Mouse (Mus musculus) cerebellum, adult 2 months (tissue): ENCODE data around the gene Cmss1. TPM values are rescaled to one million over a fixed set of nuclear protein-coding genes. Genes with fewer than 3 reads are reported as not detected.
"Not testable (repeated sequence)": the region's sequence is repeated elsewhere in the genome, so short reads cannot be mapped to it uniquely, and the experiment has no call there.

Experiments used
- DNase-seq, 2 experiments: peaks; one replicate each; pipeline ENCODE4 v3.0.0; 2021
- H3K27ac ChIP-seq: fragments of 200-500 bp; 2 replicates; pipeline ENCODE4 v1.5.1; 2012; ENCODE audit warnings: low read length, control low read depth, inconsistent platforms; ENCODE audit not compliant: insufficient read depth
- H3K27me3 ChIP-seq: fragments of 200-500 bp; 2 replicates; pipeline ENCODE4 v1.6.1; 2012; ENCODE audit warnings: inconsistent platforms, mild to moderate bottlenecking, low read length, moderate library complexity; ENCODE audit not compliant: control insufficient read depth, insufficient read depth
- H3K4me1 ChIP-seq: fragments of 200-500 bp; 2 replicates; pipeline ENCODE4 v1.6.1; 2011; ENCODE audit warnings: low read length; ENCODE audit not compliant: control insufficient read depth, insufficient read depth
- H3K4me3 ChIP-seq: fragments of 200-500 bp; replicated peaks from 2 replicates; pipeline ENCODE3; 2011; ENCODE audit warnings: mild to moderate bottlenecking, low read depth, low read length, control low read depth; ENCODE audit not compliant: insufficient read depth
- CTCF ChIP-seq: fragments of 200-500 bp; IDR thresholded peaks from 2 replicates; pipeline ENCODE4 v1.5.1; 2011; ENCODE audit warnings: low read depth, mild to moderate bottlenecking, control low read depth, low read length, moderate library complexity, borderline replicate concordance; ENCODE audit not compliant: insufficient read depth
- POLR2A ChIP-seq: fragments of 200-500 bp; IDR thresholded peaks from 2 replicates; pipeline ENCODE4 v1.6.1; 2011; ENCODE audit warnings: low read length, control low read depth, borderline replicate concordance; ENCODE audit not compliant: insufficient read depth
- WGBS: fragments of 180-500 bp; shearing (Covaris S2); methylation state at CpG from one replicate; pipeline ENCODE4 v1.1.7; 2018; 5-methylcytosine and 5-hydroxymethylcytosine counted together
- polyA plus RNA-seq: library from polyadenylated mRNA; depleted of rRNA; stranded (reverse); fragments of >200 nt; gene quantifications from 2 replicates; pipeline ENCODE4 v1.2.3, GENCODE M21; 2012

Gene Cmss1
- polyA plus RNA-seq, 1 experiment = 9.3 TPM

- Histone ChIP-seq H3K27me3 (no peaks in the 10 kb centered on the region), H3K4me3 (no peak overlapping the region), H3K27ac (no peak overlapping the region), H3K4me1 (no peaks in the 10 kb centered on the region)
- WGBS = 48% methylated on average over 6 of the region's 6 CpGs
- no peak for DNase-seq
- no peak for TF ChIP-seq CTCF
These were observed 208.8 kb downstream of the Cmss1 start for GRCm38 (mm10) chr16:57397845-57398244.

DNA sequence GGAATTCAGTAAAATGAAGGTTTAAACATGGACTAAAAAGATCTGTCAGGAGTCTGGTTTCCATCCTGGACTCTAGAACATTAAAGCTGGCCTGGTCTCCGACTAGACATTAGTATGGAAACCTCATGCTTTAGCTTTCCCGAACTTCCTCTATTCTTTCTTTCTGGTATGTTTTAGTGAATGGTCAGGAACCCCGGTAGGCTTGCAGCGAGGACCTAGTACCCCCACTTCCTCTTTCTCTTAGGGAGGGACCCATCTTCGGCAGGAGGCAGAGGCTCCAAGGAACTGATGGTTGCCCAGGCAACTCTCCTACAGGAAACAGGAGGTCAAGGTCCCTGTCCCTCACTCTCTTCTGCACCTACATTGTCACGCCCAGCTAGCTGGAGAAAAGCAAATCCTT lies 210.4 kb downstream of the Cmss1 start:
- Histone ChIP-seq H3K27me3 (no peaks in the 10 kb centered on the region), H3K4me3 (no peak overlapping the region), H3K4me1 (no peaks in the 10 kb centered on the region), H3K27ac (no peak overlapping the region)
- TF ChIP-seq POLR2A (no peak), CTCF (no peak)
- DNase-seq = no peak
- WGBS = 80% methylated on average over 6 of the region's 6 CpGs

- Histone ChIP-seq H3K27me3 (no peaks in the 10 kb centered on the region), H3K27ac (no peak overlapping the region), H3K4me3 (no peak overlapping the region), H3K4me1 (no peaks in the 10 kb centered on the region)
- WGBS = 69% methylated on average over 11 of the region's 11 CpGs
- no peak for DNase-seq
- no peak for TF ChIP-seq POLR2A
- no peak for TF ChIP-seq CTCF
These were observed 213.5 kb downstream of the Cmss1 start for GRCm38 (mm10) chr16:57393161-57393560.

- DNase-seq = no peak
- Histone ChIP-seq H3K4me3 (no peak overlapping the region), H3K27ac (no peak overlapping the region), H3K27me3 (no peaks in the 10 kb centered on the region), H3K4me1 (no peaks in the 10 kb centered on the region)
- TF ChIP-seq POLR2A = no peak
- no peak for TF ChIP-seq CTCF
- WGBS = 74% methylated on average over 2 of the region's 2 CpGs
These were observed 214.2 kb downstream of the Cmss1 start for GRCm38 (mm10) chr16:57392461-57392860.

DNA sequence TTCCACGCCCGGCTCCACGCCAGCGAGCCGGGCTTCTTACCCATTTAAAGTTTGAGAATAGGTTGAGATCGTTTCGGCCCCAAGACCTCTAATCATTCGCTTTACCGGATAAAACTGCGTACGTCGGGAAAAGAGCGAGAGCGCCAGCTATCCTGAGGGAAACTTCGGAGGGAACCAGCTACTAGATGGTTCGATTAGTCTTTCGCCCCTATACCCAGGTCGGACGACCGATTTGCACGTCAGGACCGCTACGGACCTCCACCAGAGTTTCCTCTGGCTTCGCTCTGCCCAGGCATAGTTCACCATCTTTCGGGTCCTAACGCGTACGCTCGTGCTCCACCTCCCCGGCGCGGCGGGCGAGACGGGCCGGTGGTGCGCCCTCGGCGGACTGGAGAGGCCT lies 215.5 kb downstream of the Cmss1 start:
- not testable (repeated sequence) for H3K4me1 ChIP-seq, H3K27ac ChIP-seq, H3K4me3 ChIP-seq, H3K27me3 ChIP-seq, DNase-seq
- 40% methylated on average over 29 of the region's 39 CpGs for WGBS

DNA sequence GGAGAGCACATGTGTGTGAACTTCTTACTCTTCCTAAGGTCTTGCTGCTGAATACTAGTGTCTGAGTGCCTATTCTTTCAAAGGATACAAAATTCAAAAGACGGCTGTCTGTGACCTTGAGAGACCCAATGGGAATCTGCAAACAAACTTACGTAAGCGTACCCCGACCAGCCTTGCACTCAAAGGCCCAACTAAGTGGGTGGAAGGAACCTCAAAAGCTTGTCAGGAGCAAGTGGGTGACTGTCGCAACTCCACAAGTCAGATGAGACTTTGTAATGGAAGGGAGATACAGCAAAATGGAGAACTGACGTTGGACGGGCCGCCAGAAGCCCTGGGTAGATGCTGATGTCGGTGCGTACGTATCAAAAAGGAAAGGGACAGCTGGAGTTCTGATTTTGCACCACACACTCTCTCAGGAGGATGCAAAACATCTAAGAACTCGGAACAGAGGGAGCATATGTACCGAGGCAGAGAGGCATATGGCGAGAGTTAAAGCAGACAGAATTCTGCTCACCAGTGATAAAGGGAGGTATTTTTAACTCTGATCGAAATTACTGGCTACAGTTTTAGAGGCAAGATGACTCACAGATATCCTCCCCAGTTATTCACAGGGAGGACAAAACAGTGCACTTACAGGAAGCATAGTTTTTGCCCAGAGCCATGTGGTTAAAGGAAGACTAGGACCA lies 217.0 kb downstream of the Cmss1 start:
- no peak overlapping the region for H3K4me3 ChIP-seq
- H3K4me1 ChIP-seq = no peaks in the 10 kb centered on the region
- WGBS = 81% methylated on average over 15 of the region's 15 CpGs
- no peak overlapping the region for H3K27ac ChIP-seq
- no peak for DNase-seq
- no peak for TF ChIP-seq POLR2A
- no peak for TF ChIP-seq CTCF
- no peaks in the 10 kb centered on the region for H3K27me3 ChIP-seq

- 99% methylated on average over 2 of the region's 2 CpGs for WGBS
- DNase-seq = no peak
- no peaks in the 10 kb centered on the region for H3K4me1 ChIP-seq
- TF ChIP-seq CTCF (no peak), POLR2A (no peak)
- H3K27ac ChIP-seq = no peak overlapping the region
- H3K27me3 ChIP-seq = no peaks in the 10 kb centered on the region
- no peak overlapping the region for H3K4me3 ChIP-seq
These were observed 222.4 kb downstream of the Cmss1 start for GRCm38 (mm10) chr16:57384274-57384673.

DNA sequence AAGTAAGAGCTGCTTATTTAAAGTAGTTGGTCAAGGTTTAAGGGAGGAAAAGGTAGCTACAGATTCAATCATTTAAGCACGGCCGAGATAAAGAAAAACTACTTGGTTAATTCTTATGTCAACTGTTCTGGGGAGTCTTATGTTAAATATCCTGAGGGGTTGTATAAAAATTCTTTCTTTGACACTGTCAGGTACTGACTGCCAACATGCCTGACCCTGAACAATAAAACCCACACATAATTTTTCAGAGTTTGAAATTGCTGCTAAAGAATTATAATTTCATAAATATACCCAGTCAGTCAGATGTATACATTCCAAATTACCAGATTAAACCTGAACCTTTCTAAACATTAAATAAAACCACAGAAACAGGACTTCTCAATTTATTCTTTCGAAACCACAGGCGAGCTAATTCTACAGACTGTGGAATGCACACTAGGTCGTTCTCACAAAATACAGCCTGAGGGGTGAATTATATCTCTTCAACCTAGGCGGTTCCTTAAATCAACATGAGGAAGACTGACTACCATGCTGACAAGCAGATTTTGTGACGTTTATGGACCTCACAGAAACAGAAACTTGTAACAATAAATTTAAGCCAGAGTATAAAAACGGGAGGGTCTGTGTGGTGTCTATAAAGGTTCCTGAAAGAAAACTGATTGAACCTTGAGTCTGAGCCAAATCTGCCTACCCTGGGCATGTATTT lies 223.2 kb downstream of the Cmss1 start:
- Histone ChIP-seq H3K4me3 (no peak overlapping the region), H3K27ac (no peak overlapping the region), H3K27me3 (no peaks in the 10 kb centered on the region), H3K4me1 (no peaks in the 10 kb centered on the region)
- TF ChIP-seq POLR2A = no peak
- no peak for TF ChIP-seq CTCF
- no peak for DNase-seq
- WGBS = 81% methylated on average over 8 of the region's 8 CpGs
